Mouse (Mus musculus): ENCODE measurements around the gene Gm5678.

GRCm38 (mm10) chr16:93671064-93671463, 43.2 kb downstream of the Gm5678 start:
- TF ChIP-seq CTCF (IDR thresholded peaks at IDR 0.05; ENCODE audit: extremely low read depth, insufficient read length, insufficient replicate concordance, low read depth, low read length), result peak; percentile 38; the same call in 1 of the 2 replicates
- no peak for TF ChIP-seq POLR2A (IDR thresholded peaks at IDR 0.05; ENCODE audit: low read depth, low read length)

Data from small intestine, adult 2 months (tissue).